Mouse (Mus musculus): ENCODE data around the gene Nprl3. TPM values are rescaled to one million over a fixed set of nuclear protein-coding genes. Genes with fewer than 3 reads are reported as not detected.
"Not testable (repeated sequence)": the region's sequence is repeated elsewhere in the genome, so short reads cannot be mapped to it uniquely, and the experiment has no call there.

The Nprl3 gene
- polyA plus RNA-seq, 1 experiment from 2014 or later: 47.8 TPM

GRCm38 (mm10) chr11:32201922-32202685 lies 65.4 kb downstream of the Nprl3 start:
- H3K4me3 ChIP-seq (replicated peaks): no peak overlapping the region
- no peak overlapping the region for H3K4me2 ChIP-seq
- no peak overlapping the region for H3K27ac ChIP-seq
- 74% methylated on average over 11 of the region's 11 CpGs for WGBS
- H3K4me1 ChIP-seq (replicated peaks): peaks cover 17% of the 10 kb centered on the region
- H3K27me3 ChIP-seq: no peaks in the 10 kb centered on the region; the same call in 1 of the 2 replicates
- no peak for ATAC-seq (ENCODE audit: insufficient number of reproducible peaks, insufficient read depth, low FRiP score, low TSS enrichment, low read depth)
- H3K9me3 ChIP-seq: no peaks in the 10 kb centered on the region
- H3K9ac ChIP-seq (replicated peaks): no peak overlapping the region
- H3K36me3 ChIP-seq: peaks cover 4% of the 10 kb centered on the region; the same call in 1 of the 2 replicates

GRCm38 (mm10) chr11:32200992-32201391 lies 66.5 kb downstream of the Nprl3 start:
- not testable (repeated sequence) for H3K9ac ChIP-seq (replicated peaks); H3K36me3 ChIP-seq; H3K9me3 ChIP-seq; ATAC-seq (ENCODE audit: insufficient number of reproducible peaks, insufficient read depth, low FRiP score, low TSS enrichment, low read depth); H3K27me3 ChIP-seq; H3K4me3 ChIP-seq (replicated peaks); H3K4me2 ChIP-seq; H3K27ac ChIP-seq
- WGBS: 76% methylated on average over 1 of the region's 1 CpGs
- H3K4me1 ChIP-seq (replicated peaks): peaks cover 11% of the 10 kb centered on the region

- Histone ChIP-seq H3K27me3 (peaks cover 8% of the 10 kb centered on the region), H3K27ac (no peak within 1 kb of the TSS), H3K36me3 (no peaks in the 10 kb centered on the region), H3K4me2 (no peak within 1 kb of the TSS), H3K9me3 (no peaks in the 10 kb centered on the region), H3K4me3 (replicated peaks) (no peak within 1 kb of the TSS), H3K4me1 (replicated peaks) (peaks cover 9% of the 10 kb centered on the region), H3K9ac (replicated peaks) (no peak within 1 kb of the TSS)
- ATAC-seq (ENCODE audit: insufficient number of reproducible peaks, insufficient read depth, low FRiP score, low TSS enrichment, low read depth): no peak
- WGBS: 73% methylated on average over 10 of the region's 10 CpGs
Observed at GRCm38 (mm10) chr11:32200075-32200601, 67.4 kb downstream of the Nprl3 start, which contains the start of gene Il9r. Il9r (minus strand) TSS chr11:32200279.

- H3K4me2 ChIP-seq: no peak overlapping the region
- 0 out of 2 replicates have a peak, but pooled peaks cover 3% of the 10 kb centered on the region for H3K4me1 ChIP-seq (replicated peaks)
- no peak overlapping the region for H3K9ac ChIP-seq (replicated peaks)
- H3K27ac ChIP-seq: no peak overlapping the region
- no peaks in the 10 kb centered on the region for H3K36me3 ChIP-seq
- WGBS: 51% methylated on average over 6 of the region's 6 CpGs
- no peak for ATAC-seq (ENCODE audit: insufficient number of reproducible peaks, insufficient read depth, low FRiP score, low TSS enrichment, low read depth)
- H3K27me3 ChIP-seq: peaks cover 12% of the 10 kb centered on the region
- H3K4me3 ChIP-seq (replicated peaks): no peak overlapping the region
- H3K9me3 ChIP-seq: no peaks in the 10 kb centered on the region
Observed at GRCm38 (mm10) chr11:32199230-32199629, 68.3 kb downstream of the Nprl3 start.

DNA sequence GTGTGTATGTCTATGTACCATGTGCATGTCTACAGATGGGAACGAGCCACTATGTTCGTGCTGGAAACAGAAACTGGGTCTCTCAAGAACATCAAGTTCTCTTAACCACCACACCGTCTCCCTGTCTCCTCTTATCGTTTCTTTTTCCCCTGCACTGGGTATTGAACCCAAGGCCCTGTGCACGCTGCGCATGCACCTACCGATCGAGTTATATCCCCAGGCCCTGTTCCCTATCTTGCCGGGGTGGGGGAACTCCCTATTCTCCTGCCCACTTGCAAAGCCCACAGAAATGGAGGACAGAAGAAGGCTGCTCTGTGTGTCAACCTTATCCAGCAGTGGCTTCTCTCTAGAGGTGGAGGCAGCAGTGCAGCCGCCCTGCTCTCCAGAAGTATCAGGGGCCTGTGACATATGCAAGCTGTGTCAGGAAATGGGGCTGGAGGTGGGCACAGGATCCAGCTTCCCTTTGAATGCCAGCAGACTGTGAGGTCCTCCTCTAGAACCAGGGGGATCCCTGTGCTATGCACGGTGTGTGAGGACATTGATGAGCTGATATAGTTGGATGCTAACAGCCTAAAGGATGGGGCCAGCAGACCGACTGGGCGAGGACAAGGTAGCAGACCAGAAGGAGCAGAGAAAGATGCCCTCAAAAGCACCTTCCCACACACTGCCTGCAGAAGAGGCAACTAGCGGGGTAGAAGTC lies 69.1 kb downstream of the Nprl3 start:
- no peak for ATAC-seq (ENCODE audit: insufficient number of reproducible peaks, insufficient read depth, low FRiP score, low TSS enrichment, low read depth)
- H3K4me2 ChIP-seq: no peak overlapping the region
- H3K9me3 ChIP-seq: no peaks in the 10 kb centered on the region
- H3K4me3 ChIP-seq (replicated peaks): no peak overlapping the region
- peaks cover 12% of the 10 kb centered on the region for H3K27me3 ChIP-seq
- H3K36me3 ChIP-seq: no peaks in the 10 kb centered on the region
- H3K27ac ChIP-seq: no peak overlapping the region
- H3K4me1 ChIP-seq (replicated peaks): 0 out of 2 replicates have a peak, but pooled peaks cover 3% of the 10 kb centered on the region
- 67% methylated on average over 14 of the region's 14 CpGs for WGBS
- H3K9ac ChIP-seq (replicated peaks): no peak overlapping the region

- Histone ChIP-seq H3K4me2 (no peak overlapping the region), H3K9ac (replicated peaks) (no peak overlapping the region), H3K9me3 (no peaks in the 10 kb centered on the region), H3K27ac (no peak overlapping the region), H3K4me3 (replicated peaks) (no peak overlapping the region), H3K4me1 (replicated peaks) (peaks cover 3% of the 10 kb centered on the region; the same call in 1 of the 2 replicates), H3K27me3 (peaks cover 12% of the 10 kb centered on the region), H3K36me3 (no peaks in the 10 kb centered on the region)
- no peak for ATAC-seq (ENCODE audit: insufficient number of reproducible peaks, insufficient read depth, low FRiP score, low TSS enrichment, low read depth)
- 21% methylated on average over 3 of the region's 3 CpGs for WGBS
Observed at GRCm38 (mm10) chr11:32197766-32198165, 69.7 kb downstream of the Nprl3 start.

GRCm38 (mm10) chr11:32196727-32197126 lies 70.8 kb downstream of the Nprl3 start:
- no peak for ATAC-seq (ENCODE audit: insufficient number of reproducible peaks, insufficient read depth, low FRiP score, low TSS enrichment, low read depth)
- H3K27me3 ChIP-seq: peaks cover 12% of the 10 kb centered on the region
- no peaks in the 10 kb centered on the region for H3K9me3 ChIP-seq
- H3K9ac ChIP-seq (replicated peaks): no peak overlapping the region
- no peak overlapping the region for H3K4me3 ChIP-seq (replicated peaks)
- peaks cover 7% of the 10 kb centered on the region; the same call in 1 of the 2 replicates for H3K4me1 ChIP-seq (replicated peaks)
- WGBS: 64% methylated on average over 6 of the region's 6 CpGs
- H3K36me3 ChIP-seq: no peaks in the 10 kb centered on the region
- no peak overlapping the region for H3K4me2 ChIP-seq
- no peak overlapping the region for H3K27ac ChIP-seq

DNA sequence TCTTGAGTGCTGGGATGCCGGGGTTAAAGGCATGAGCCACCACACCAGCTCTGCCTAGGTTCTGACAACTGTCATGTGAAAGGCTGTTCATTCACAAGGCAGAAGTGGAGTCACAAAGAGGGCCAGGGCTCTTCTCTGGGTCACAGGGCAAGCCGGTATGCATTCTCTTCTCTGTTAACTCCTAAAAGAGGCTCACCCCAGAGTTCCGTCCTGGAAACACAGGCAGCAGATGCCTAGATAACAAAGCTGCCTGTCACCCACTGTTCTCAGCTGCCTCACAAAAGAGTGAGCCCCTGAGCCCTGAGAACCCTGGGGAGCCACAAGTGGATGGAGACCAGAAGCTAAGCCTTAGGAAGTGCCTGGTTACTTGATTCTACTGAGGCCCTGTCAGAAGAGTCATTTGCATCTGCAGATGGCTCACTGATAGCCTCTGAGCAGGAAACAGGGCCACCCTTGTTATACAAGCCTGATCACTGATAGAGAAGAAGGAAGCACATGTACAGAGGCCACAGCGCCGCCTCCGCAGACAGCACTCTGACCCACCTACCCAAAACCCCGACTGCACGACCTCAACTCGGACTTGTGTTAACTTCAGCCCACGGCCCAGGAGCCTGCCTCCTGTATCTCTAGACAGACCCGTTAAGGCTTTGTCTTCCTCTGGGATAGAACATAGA lies 71.5 kb downstream of the Nprl3 start:
- Histone ChIP-seq H3K4me2 (no peak overlapping the region), H3K4me1 (replicated peaks) (peaks cover 7% of the 10 kb centered on the region; the same call in 1 of the 2 replicates), H3K27ac (no peak overlapping the region), H3K9ac (replicated peaks) (no peak overlapping the region), H3K9me3 (no peaks in the 10 kb centered on the region), H3K27me3 (peaks cover 12% of the 10 kb centered on the region), H3K36me3 (no peaks in the 10 kb centered on the region), H3K4me3 (replicated peaks) (no peak overlapping the region)
- 41% methylated on average over 11 of the region's 11 CpGs for WGBS
- no peak for ATAC-seq (ENCODE audit: insufficient number of reproducible peaks, insufficient read depth, low FRiP score, low TSS enrichment, low read depth)

DNA sequence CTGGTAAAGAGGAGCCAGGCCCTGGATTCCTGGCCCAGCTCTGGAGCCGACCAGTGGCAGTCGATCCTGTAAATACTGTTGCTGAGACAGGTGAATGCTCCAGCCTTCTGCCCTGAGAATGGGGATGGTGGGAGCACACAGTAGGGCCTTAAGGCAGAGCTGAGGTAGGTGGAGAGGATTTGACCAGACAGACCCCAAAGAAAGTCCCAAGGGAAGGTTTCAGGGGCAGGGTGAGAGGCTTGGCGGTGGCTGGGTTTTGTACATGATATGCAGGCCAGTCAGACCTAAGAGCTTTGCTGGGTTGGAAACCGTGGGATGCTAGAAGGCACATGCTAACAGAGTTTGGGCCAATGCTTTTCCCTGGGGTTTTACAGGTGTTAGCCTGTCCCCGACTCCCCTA lies 72.9 kb downstream of the Nprl3 start:
- Histone ChIP-seq H3K9me3 (no peaks in the 10 kb centered on the region), H3K36me3 (no peaks in the 10 kb centered on the region), H3K27ac (no peak overlapping the region), H3K4me1 (replicated peaks) (peaks cover 7% of the 10 kb centered on the region; the same call in 1 of the 2 replicates), H3K9ac (replicated peaks) (no peak overlapping the region), H3K4me2 (no peak overlapping the region), H3K4me3 (replicated peaks) (no peak overlapping the region), H3K27me3 (peaks cover 12% of the 10 kb centered on the region)
- ATAC-seq (ENCODE audit: insufficient number of reproducible peaks, insufficient read depth, low FRiP score, low TSS enrichment, low read depth): no peak
- WGBS: 77% methylated on average over 5 of the region's 5 CpGs

- H3K9me3 ChIP-seq: no peaks in the 10 kb centered on the region
- H3K4me2 ChIP-seq: no peak overlapping the region
- no peak for ATAC-seq (ENCODE audit: insufficient number of reproducible peaks, insufficient read depth, low FRiP score, low TSS enrichment, low read depth)
- no peak overlapping the region for H3K9ac ChIP-seq (replicated peaks)
- H3K4me1 ChIP-seq (replicated peaks): peaks cover 6% of the 10 kb centered on the region; the same call in 1 of the 2 replicates
- no peak overlapping the region for H3K27ac ChIP-seq
- 79% methylated on average over 10 of the region's 10 CpGs for WGBS
- H3K4me3 ChIP-seq (replicated peaks): no peak overlapping the region
- no peaks in the 10 kb centered on the region for H3K36me3 ChIP-seq
- peaks cover 12% of the 10 kb centered on the region for H3K27me3 ChIP-seq
Observed at GRCm38 (mm10) chr11:32194086-32194485, 73.4 kb downstream of the Nprl3 start.

- ATAC-seq (ENCODE audit: insufficient number of reproducible peaks, insufficient read depth, low FRiP score, low TSS enrichment, low read depth): no peak
- H3K4me2 ChIP-seq: no peak overlapping the region
- 72% methylated on average over 10 of the region's 10 CpGs for WGBS
- H3K9me3 ChIP-seq: no peaks in the 10 kb centered on the region
- no peak overlapping the region for H3K9ac ChIP-seq (replicated peaks)
- no peak overlapping the region for H3K4me3 ChIP-seq (replicated peaks)
- H3K27ac ChIP-seq: no peak overlapping the region
- peaks cover 12% of the 10 kb centered on the region for H3K27me3 ChIP-seq
- H3K36me3 ChIP-seq: no peaks in the 10 kb centered on the region
- peaks cover 5% of the 10 kb centered on the region; the same call in 1 of the 2 replicates for H3K4me1 ChIP-seq (replicated peaks)
Observed at GRCm38 (mm10) chr11:32193156-32193555, 74.4 kb downstream of the Nprl3 start.

All from limb, embryonic 12.5 days (tissue).